Mouse (Mus musculus): ENCODE measurements around the gene Cyp2c66.
"Not testable (repeated sequence)": the region's sequence is repeated elsewhere in the genome, so short reads cannot be mapped to it uniquely, and the experiment has no call there.

The Cyp2c66 gene

GRCm38 (mm10) chr19:39113644-39114043 is at the start of gene Cyp2c66:
TSS of gene Cyp2c66 (plus strand) at chr19:39113898.
- no peak for DNase-seq (ENCODE audit: low read depth, low spot score)

- not testable (repeated sequence) for DNase-seq (ENCODE audit: low read depth, low spot score)
Measured at GRCm38 (mm10) chr19:39098779-39099178, 14.9 kb upstream of the Cyp2c66 start.

GRCm38 (mm10) chr19:39156836-39157235 is 43.1 kb downstream of the Cyp2c66 start:
- DNase-seq (ENCODE audit: low read depth, low spot score), result not testable (repeated sequence)

Measured in brain, adult 2 months (tissue).